In genomic region chr10:45410624-45411341, GRCm38 (mm10) we compare ENCODE assay signal across 10 mouse cellular contexts.
DNase-seq lines count a peak whose midpoint lies in the region; ATAC-seq and TF ChIP-seq lines count a peak whose summit lies in the region.
"Had no signal": no experiment of that assay in that cellular context is flagged by ENCODE, and none has a peak within 500 bp of the region (broad histone marks: within the 10 kb centered on the region; RNA-seq: fewer than 3 reads in every experiment).

No protein-coding gene starts in this region.

- H3K27me3 ChIP-seq in hindbrain, embryonic 11.5 days (ENCODE audit: control insufficient read depth, insufficient read depth, low read length), result no peaks in the 10 kb centered on the region
- H3K27me3 ChIP-seq in midbrain, postnatal 0 days (ENCODE audit: insufficient read depth, low read length), result no peaks in the 10 kb centered on the region

- DNase-seq in ES-CJ7 (ENCODE audit: low read depth, low spot score), result peak; percentile 36
- DNase-seq in embryo, embryonic 11 days, result peak; percentile 74
- DNase-seq in hindbrain, embryonic 11.5 days (ENCODE audit: low spot score), result peak; percentile 59
- DNase-seq in midbrain, postnatal 0 days (ENCODE audit: low spot score), result peak; percentile 61
- DNase-seq in heart, adult 11 months, result no peak
- no peak for DNase-seq in adrenal gland, postnatal 36 days
- no peak for DNase-seq in cerebellum, adult 11 months
- DNase-seq in right cerebral cortex, postnatal 36 days (ENCODE audit: low spot score in 2 of 2), result no peak
- DNase-seq: cerebellum, postnatal 36 days had no signal

- H3K9me3 ChIP-seq in hindbrain, embryonic 11.5 days (ENCODE audit: control insufficient read depth, low read length), result no peaks in the 10 kb centered on the region
- no peaks in the 10 kb centered on the region for H3K9me3 ChIP-seq in midbrain, postnatal 0 days (ENCODE audit: low read length)

- WGBS in hindbrain, embryonic 11.5 days, result 9% methylated on average over 10 of the region's 10 CpGs
- WGBS in midbrain, postnatal 0 days, result 15% methylated on average over 10 of the region's 10 CpGs

- H3K36me3 ChIP-seq in hindbrain, embryonic 11.5 days (ENCODE audit: control insufficient read depth, insufficient read depth, low read length), result no peaks in the 10 kb centered on the region
- no peaks in the 10 kb centered on the region for H3K36me3 ChIP-seq in midbrain, postnatal 0 days (ENCODE audit: insufficient read depth, low read length)

- no peaks in the 10 kb centered on the region for H3K4me1 ChIP-seq in hindbrain, embryonic 11.5 days (replicated peaks; ENCODE audit: control insufficient read depth, insufficient read depth, low read length)
- H3K4me1 ChIP-seq in midbrain, postnatal 0 days (ENCODE audit: insufficient read depth, low read length), result no peaks in the 10 kb centered on the region; the same call in 1 of the 2 replicates

- ATAC-seq in hindbrain, embryonic 11.5 days (ENCODE audit: low FRiP score), result peak; percentile 95
- ATAC-seq in midbrain, postnatal 0 days (ENCODE audit: low FRiP score), result no peak

- H3K4me3 ChIP-seq in hindbrain, embryonic 11.5 days (ENCODE audit: low read depth, low read length), result no peak overlapping the region
- no peak overlapping the region for H3K4me3 ChIP-seq in midbrain, postnatal 0 days (ENCODE audit: low read depth, low read length)

- peak overlapping the region; percentile 60; the same call in 1 of the 2 replicates for H3K27ac ChIP-seq in hindbrain, embryonic 11.5 days (ENCODE audit: low read depth, low read length)
- H3K27ac ChIP-seq in midbrain, postnatal 0 days (ENCODE audit: low read depth, low read length), result no peak overlapping the region
- H3K27ac ChIP-seq: liver, embryonic 14.5 days had no signal

- TF ChIP-seq CTCF in midbrain, postnatal 0 days (IDR thresholded peaks at IDR 0.05), result no peak

- no peak overlapping the region for H3K4me2 ChIP-seq in hindbrain, embryonic 11.5 days (replicated peaks; ENCODE audit: low read depth, low read length)
- H3K4me2 ChIP-seq in midbrain, postnatal 0 days (ENCODE audit: low read depth, low read length, poor library complexity, severe bottlenecking), result no peak overlapping the region

- no peak overlapping the region for H3K9ac ChIP-seq in hindbrain, embryonic 11.5 days (ENCODE audit: low read depth, low read length)
- H3K9ac ChIP-seq in midbrain, postnatal 0 days (replicated peaks; ENCODE audit: low read length, poor library complexity, severe bottlenecking), result no peak overlapping the region
- H3K9ac ChIP-seq: liver, embryonic 14.5 days had no signal

Comparison
In these comparisons a context has a peak if more than half of its experiments do, and no peak if none do; other contexts are left out.
1. DNase-seq: peak in ES-CJ7 (single experiment), embryo, embryonic 11 days (single experiment), hindbrain, embryonic 11.5 days (single experiment) and midbrain, postnatal 0 days (single experiment); none in heart, adult 11 months (single experiment), adrenal gland, postnatal 36 days (0 of 2), cerebellum, adult 11 months (single experiment) and right cerebral cortex, postnatal 36 days (0 of 2).